Mouse (Mus musculus) CH12.LX (cell line): ENCODE data around the gene Klhl42. TPM values are rescaled to one million over a fixed set of nuclear protein-coding genes. Genes with fewer than 3 reads are reported as not detected.
A peak's percentile ranks its signal among the peaks of the same experiment; 100 is the strongest.

Experiments used
- DNase-seq: peaks from one replicate; pipeline ENCODE4 v3.0.0-alpha.2; 2013; ENCODE audit errors: extremely low read depth
- H3K27ac ChIP-seq: 2 replicates; pipeline ENCODE4 v1.5.1; 2012; ENCODE audit warnings: low read depth, mild to moderate bottlenecking, control low read depth, moderate library complexity; ENCODE audit not compliant: insufficient read depth
- H3K27me3 ChIP-seq: replicated peaks from 2 replicates; pipeline ENCODE3; 2012; ENCODE audit warnings: inconsistent platforms
- H3K36me3 ChIP-seq, 2 experiments: replicated peaks in 1 of 2; 2 replicates each; pipeline versions ENCODE3 to v1.6.1; 2012; ENCODE audit warnings: inconsistent platforms in 1 of 2, low read length in 1 of 2, mild to moderate bottlenecking in 1 of 2, mixed read lengths in 1 of 2, moderate library complexity in 1 of 2; ENCODE audit not compliant: control insufficient read depth in 1 of 2, insufficient read depth in 1 of 2
- H3K4me1 ChIP-seq, 2 experiments: 2 replicates each; pipeline ENCODE4 v1.6.1; 2012; ENCODE audit warnings: inconsistent platforms in 1 of 2, moderate library complexity in 1 of 2; ENCODE audit not compliant: insufficient read depth in 2 of 2, control insufficient read depth in 1 of 2
- H3K4me2 ChIP-seq: 2 replicates; pipeline ENCODE4 v1.6.1; 2012; ENCODE audit warnings: low read depth, mild to moderate bottlenecking, control low read depth; ENCODE audit not compliant: poor library complexity, insufficient read depth, severe bottlenecking
- H3K4me3 ChIP-seq, 3 experiments: fragments of 150-350 bp in 1 of 3; sonication (generic) in 1 of 3; replicated peaks in 1 of 3; 2 replicates each; pipeline versions ENCODE3 to v1.5.1; 2011 to 2012; ENCODE audit warnings: low read depth in 2 of 3, low read length in 2 of 3, mild to moderate bottlenecking in 2 of 3, moderate library complexity in 2 of 3, control low read depth in 1 of 3, improper control_type of control experiment in 1 of 3, inconsistent platforms in 1 of 3, mixed read lengths in 1 of 3; ENCODE audit not compliant: poor library complexity in 1 of 3
- H3K79me2 ChIP-seq: replicated peaks from 2 replicates; pipeline ENCODE4 v1.6.1; 2012; ENCODE audit warnings: mild to moderate bottlenecking, moderate library complexity; ENCODE audit not compliant: control insufficient read depth, poor library complexity, insufficient read depth, severe bottlenecking; ENCODE audit errors: extremely low read depth
- H3K9ac ChIP-seq: 2 replicates; pipeline ENCODE4 v1.6.1; 2012; ENCODE audit warnings: low read depth, mild to moderate bottlenecking, control low read depth, moderate library complexity; ENCODE audit not compliant: insufficient read depth
- H3K9me3 ChIP-seq: replicated peaks from 2 replicates; pipeline ENCODE3; 2012; ENCODE audit warnings: low read length, inconsistent platforms, mixed read lengths
- BHLHE40 ChIP-seq: IDR thresholded peaks from 2 replicates; pipeline ENCODE4 v1.6.1; 2011; ENCODE audit warnings: mild to moderate bottlenecking, low read depth, low read length, improper control_type of control experiment
- CHD1 ChIP-seq: IDR thresholded peaks from 2 replicates; pipeline ENCODE4 v1.6.1; 2012; ENCODE audit warnings: low read depth, low read length, improper control_type of control experiment, inconsistent platforms
- CHD2 ChIP-seq: IDR thresholded peaks from 2 replicates; pipeline ENCODE4 v1.6.1; 2011; ENCODE audit warnings: low read length, improper control_type of control experiment
- CTCF ChIP-seq, 2 experiments: IDR thresholded peaks in 1 of 2; conservative IDR thresholded peaks in 1 of 2; 2 replicates each; pipeline ENCODE4 v1.5.1; 2011 to 2012; ENCODE audit warnings: low read depth in 2 of 2, low read length in 2 of 2, improper control_type of control experiment in 1 of 2, inconsistent platforms in 1 of 2, mild to moderate bottlenecking in 1 of 2, moderate library complexity in 1 of 2
- ETS1 ChIP-seq: conservative IDR thresholded peaks from 2 replicates; pipeline ENCODE4 v1.6.1; 2012; ENCODE audit warnings: low read depth, mild to moderate bottlenecking, inconsistent platforms, low read length, improper control_type of control experiment, moderate library complexity
- IRF4 ChIP-seq: IDR thresholded peaks from 2 replicates; pipeline ENCODE4 v1.6.1; 2014; ENCODE audit warnings: low read depth, mild to moderate bottlenecking, inconsistent platforms, low read length, improper control_type of control experiment
- MAFK ChIP-seq: IDR thresholded peaks from 2 replicates; pipeline ENCODE4 v1.6.1; 2011; ENCODE audit warnings: low read length, improper control_type of control experiment; ENCODE audit not compliant: insufficient replicate concordance
- MAZ ChIP-seq: IDR thresholded peaks from 2 replicates; pipeline ENCODE4 v1.6.1; 2012; ENCODE audit warnings: low read depth, mild to moderate bottlenecking, inconsistent platforms, low read length, improper control_type of control experiment, moderate library complexity
- MEF2A ChIP-seq: IDR thresholded peaks from 2 replicates; pipeline ENCODE4 v1.6.1; 2014; ENCODE audit warnings: low read depth, mild to moderate bottlenecking, inconsistent platforms, low read length, improper control_type of control experiment, borderline replicate concordance
- MXI1 ChIP-seq: IDR thresholded peaks from 2 replicates; pipeline ENCODE4 v1.6.1; 2011; ENCODE audit warnings: mild to moderate bottlenecking, low read depth, low read length, improper control_type of control experiment
- NELFE ChIP-seq: IDR thresholded peaks from 2 replicates; pipeline ENCODE4 v1.6.1; 2011; ENCODE audit warnings: low read depth, low read length, improper control_type of control experiment
- RAD21 ChIP-seq: IDR thresholded peaks from 2 replicates; pipeline ENCODE4 v1.6.1; 2011; ENCODE audit warnings: low read depth, mild to moderate bottlenecking, low read length, improper control_type of control experiment, moderate library complexity
- RCOR1 ChIP-seq: conservative IDR thresholded peaks from 2 replicates; pipeline ENCODE4 v1.6.1; 2012; ENCODE audit warnings: low read depth, mild to moderate bottlenecking, inconsistent platforms, low read length, improper control_type of control experiment
- SIN3A ChIP-seq: IDR thresholded peaks from 2 replicates; pipeline ENCODE4 v1.6.1; 2012; ENCODE audit warnings: low read length, improper control_type of control experiment, inconsistent platforms
- SMC3 ChIP-seq: IDR thresholded peaks from 2 replicates; pipeline ENCODE4 v1.6.1; 2011; ENCODE audit warnings: low read depth, low read length, improper control_type of control experiment
- TBP ChIP-seq: conservative IDR thresholded peaks from 2 replicates; pipeline ENCODE4 v1.6.1; 2011; ENCODE audit warnings: low read depth, low read length, improper control_type of control experiment
- TCF12 ChIP-seq: IDR thresholded peaks from 2 replicates; pipeline ENCODE4 v1.6.1; 2014; ENCODE audit warnings: low read depth, mild to moderate bottlenecking, inconsistent platforms, low read length, improper control_type of control experiment
- UBTF ChIP-seq: IDR thresholded peaks from 2 replicates; pipeline ENCODE4 v1.6.1; 2012; ENCODE audit warnings: low read depth, mild to moderate bottlenecking, inconsistent platforms, low read length, improper control_type of control experiment, moderate library complexity
- USF2 ChIP-seq: conservative IDR thresholded peaks from 2 replicates; pipeline ENCODE4 v1.6.1; 2011; ENCODE audit warnings: low read depth, low read length, improper control_type of control experiment
- ZC3H11A ChIP-seq: IDR thresholded peaks from 2 replicates; pipeline ENCODE4 v1.6.1; 2012; ENCODE audit warnings: low read depth, mild to moderate bottlenecking, inconsistent platforms, low read length, improper control_type of control experiment
- ZKSCAN1 ChIP-seq: IDR thresholded peaks from 2 replicates; pipeline ENCODE4 v1.6.1; 2012; ENCODE audit warnings: low read depth, inconsistent platforms, low read length, improper control_type of control experiment, borderline replicate concordance
- ZMIZ1 ChIP-seq: IDR thresholded peaks from 2 replicates; pipeline ENCODE4 v1.6.1; 2012; ENCODE audit warnings: low read depth, mild to moderate bottlenecking, inconsistent platforms, low read length, improper control_type of control experiment
- ZNF384 ChIP-seq: IDR thresholded peaks from 2 replicates; pipeline ENCODE4 v1.6.1; 2012; ENCODE audit warnings: low read depth, low read length, improper control_type of control experiment, inconsistent platforms
- dilution Hi-C: fragments of 300-500 bp; cut with MboI; formaldehyde crosslinking; loops from 2 replicates; pipeline ENCODE4 v1.14.3; 2020; ENCODE audit warnings: low sequenced_read_pairs; ENCODE audit not compliant: extremely low pct_unique_long_range_greater_than_20kb, extremely low pct_ligation_motif_present
- in situ Hi-C: fragments of 300-500 bp; cut with MboI; formaldehyde crosslinking; loops from 3 replicates; pipeline ENCODE4 v1.14.3; 2019; ENCODE audit warnings: low sequenced_read_pairs, low pct_ligation_motif_present, low pct_unique_long_range_greater_than_20kb, mixed read lengths
- polyA plus RNA-seq: library from polyadenylated mRNA; unstranded; fragments of >175 nt; gene quantifications from 2 replicates; pipeline ENCODE4 v1.2.1, GENCODE M21; 2012; ENCODE audit warnings: low read depth; ENCODE audit not compliant: insufficient read length
- total RNA-seq, 2 experiments: library from RNA; depleted of rRNA; stranded (reverse); fragments of 300-350 nt in 1 of 2; fragments of >200 nt in 1 of 2; gene quantifications; 2 replicates each; pipeline ENCODE4 v1.2.3; 2012 to 2014

The Klhl42 gene
- total and polyA plus RNA-seq, 3 experiments = 2.7 to 7.4 (median 3.6) TPM

GRCm38 (mm10) chr6:147096934-147097333, 5.8 kb downstream of the Klhl42 start:
- Histone ChIP-seq H3K9ac (peak overlapping the region; percentile 42; the same call in 1 of the 2 replicates), H3K9me3 (no peaks in the 10 kb centered on the region), H3K27ac (peak overlapping the region; percentile 44; the same call in 1 of the 2 replicates), H3K27me3 (no peaks in the 10 kb centered on the region), H3K4me3 (no peak overlapping the region), H3K4me1 (peaks cover 14 to 70% of the 10 kb centered on the region in 2 experiments), H3K36me3 (peaks cover 30 to 52% of the 10 kb centered on the region in 2 experiments), H3K4me2 (peak overlapping the region; percentile 69), H3K79me2 (peaks cover 76% of the 10 kb centered on the region)
- DNase-seq = no peak
- peak; percentile 62; the same call in 1 of the 2 replicates for TF ChIP-seq MXI1
- TF ChIP-seq MAFK = no peak
- TF ChIP-seq CHD1 = peak; percentile 66; the same call in 1 of the 2 replicates
- peak; percentile 4; the same call in 1 of the 2 replicates for TF ChIP-seq SIN3A
- TF ChIP-seq ZNF384 = peak; percentile 67; the same call in 1 of the 2 replicates
- TF ChIP-seq BHLHE40 = no peak
- no peak for TF ChIP-seq ZKSCAN1
- in situ Hi-C loops (loop anchor here (10.0 kb wide), 1 partner anchor 138 kb away; no protein-coding TSS in a partner anchor), dilution Hi-C loops (no loop called here)

GRCm38 (mm10) chr6:147097346-147097929, 6.3 kb downstream of the Klhl42 start:
- peaks cover 14 to 75% of the 10 kb centered on the region in 2 experiments for H3K4me1 ChIP-seq
- H3K9ac ChIP-seq = peak overlapping the region; percentile 42; the same call in 1 of the 2 replicates
- no peak for TF ChIP-seq CHD2
- 0 out of 2 replicates have a peak, but pooled peaks have one; percentile 41 for TF ChIP-seq MAFK
- no peak for TF ChIP-seq USF2
- no peak for TF ChIP-seq ZMIZ1
- peak; percentile 30 for TF ChIP-seq RAD21
- peak; percentile 61; the same call in 1 of the 2 replicates for TF ChIP-seq MAZ
- no peak for TF ChIP-seq ZKSCAN1
- peak; percentile 27; the same call in 1 of the 2 replicates for TF ChIP-seq SMC3
- TF ChIP-seq ZC3H11A = no peak
- 0 out of 2 replicates have a peak, but pooled peaks have one; percentile 42 for TF ChIP-seq MEF2A
- TF ChIP-seq RCOR1 = no peak
- TF ChIP-seq ETS1 = peak; percentile 52; the same call in 1 of the 2 replicates
- no peak for TF ChIP-seq NELFE
- TF ChIP-seq TBP = peak; percentile 81
- TF ChIP-seq IRF4 = peak; percentile 48; the same call in 1 of the 2 replicates
- TF ChIP-seq TCF12 = peak; percentile 67; the same call in 1 of the 2 replicates
- 0 out of 2 replicates have a peak, but pooled peaks have one; percentile 46 for TF ChIP-seq MXI1
- TF ChIP-seq SIN3A = peak; percentile 46; the same call in 1 of the 2 replicates
- TF ChIP-seq CTCF (conservative IDR thresholded peaks at IDR 0.05 in 1 of 2, IDR thresholded peaks at IDR 0.05 in 1 of 2; ENCODE audit: low read depth in 2 of 2, low read length in 2 of 2) = peak in 1 of 2 experiments; percentile 49; a peak in 2 of 4 replicates
- TF ChIP-seq UBTF = peak; percentile 86
- TF ChIP-seq, all 38 proteins: peak for 13
- in situ Hi-C loops (loop anchor here (10.0 kb wide), 1 partner anchor 137 kb away; no protein-coding TSS in a partner anchor), dilution Hi-C loops (no loop called here)
- Histone ChIP-seq H3K4me2 (peak overlapping the region; percentile 69), H3K27ac (peak overlapping the region; percentile 51), H3K4me3 (no peak overlapping the region), H3K36me3 (peaks cover 35 to 57% of the 10 kb centered on the region in 2 experiments), H3K9me3 (no peaks in the 10 kb centered on the region), H3K27me3 (no peaks in the 10 kb centered on the region), H3K79me2 (peaks cover 74% of the 10 kb centered on the region)
- DNase-seq = peak; percentile 51
